Mouse (Mus musculus) bone marrow macrophage, adult 2 months (primary cell): ENCODE results near the gene Ttc28. TPM values are rescaled to one million over a fixed set of nuclear protein-coding genes. Genes with fewer than 3 reads are reported as not detected.
A peak's percentile ranks its signal among the peaks of the same experiment; 100 is the strongest.
"Not testable (repeated sequence)": the region's sequence is repeated elsewhere in the genome, so short reads cannot be mapped to it uniquely, and the experiment has no call there.

Source experiments
- H3K27ac ChIP-seq: 2 replicates; pipeline ENCODE4 v1.5.1; 2012; ENCODE audit warnings: low read depth, low read length; ENCODE audit not compliant: insufficient read depth
- H3K4me1 ChIP-seq: 2 replicates; pipeline ENCODE4 v1.6.1; 2012; ENCODE audit warnings: low read length; ENCODE audit not compliant: control insufficient read depth, insufficient read depth
- H3K4me3 ChIP-seq: 2 replicates; pipeline ENCODE4 v1.5.1; 2012; ENCODE audit warnings: mild to moderate bottlenecking, low read length, moderate library complexity; ENCODE audit not compliant: insufficient read depth
- CTCF ChIP-seq: IDR thresholded peaks from 2 replicates; pipeline ENCODE4 v1.5.1; 2012; ENCODE audit warnings: low read depth, mild to moderate bottlenecking, low read length, moderate library complexity
- POLR2A ChIP-seq: IDR thresholded peaks from 2 replicates; pipeline ENCODE4 v1.6.1; 2012; ENCODE audit warnings: mild to moderate bottlenecking, low read depth, low read length, borderline replicate concordance
- polyA plus RNA-seq: library from polyadenylated mRNA; stranded (reverse); fragments of >200 nt; gene quantifications from 2 replicates; pipeline ENCODE4 v1.2.4, GENCODE M21; 2012; ENCODE audit not compliant: missing spikeins, insufficient read depth, insufficient read length

The Ttc28 gene
- polyA plus RNA-seq, 1 experiment, result 1.7 TPM

DNA sequence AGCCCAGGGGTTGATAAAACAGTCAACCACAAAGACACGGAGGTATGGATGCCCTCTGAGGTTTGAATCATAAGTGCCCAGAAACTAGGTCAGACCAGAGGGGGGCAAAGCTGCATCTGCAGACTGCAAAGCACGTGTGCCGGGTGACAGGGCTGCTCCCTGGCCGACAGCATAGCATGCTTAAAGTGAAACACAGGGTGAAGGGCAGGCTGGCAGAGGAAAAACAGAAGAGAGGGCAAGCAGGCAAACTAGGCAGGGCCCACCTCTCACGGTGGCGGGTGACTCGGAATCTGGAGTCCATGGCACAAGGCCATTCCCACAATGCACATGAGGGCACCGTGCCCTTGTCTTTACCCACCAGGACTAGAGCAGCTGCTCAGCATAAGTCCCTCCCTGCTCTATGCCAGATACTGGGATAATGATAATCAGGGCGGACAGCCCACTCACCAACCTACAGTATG lies 357.6 kb downstream of the Ttc28 start:
- Histone ChIP-seq H3K4me1 (peaks cover 5% of the 10 kb centered on the region; the same call in 1 of the 2 replicates), H3K4me3 (no peak overlapping the region), H3K27ac (no peak overlapping the region)
- TF ChIP-seq CTCF, result no peak
- TF ChIP-seq POLR2A, result no peak

DNA sequence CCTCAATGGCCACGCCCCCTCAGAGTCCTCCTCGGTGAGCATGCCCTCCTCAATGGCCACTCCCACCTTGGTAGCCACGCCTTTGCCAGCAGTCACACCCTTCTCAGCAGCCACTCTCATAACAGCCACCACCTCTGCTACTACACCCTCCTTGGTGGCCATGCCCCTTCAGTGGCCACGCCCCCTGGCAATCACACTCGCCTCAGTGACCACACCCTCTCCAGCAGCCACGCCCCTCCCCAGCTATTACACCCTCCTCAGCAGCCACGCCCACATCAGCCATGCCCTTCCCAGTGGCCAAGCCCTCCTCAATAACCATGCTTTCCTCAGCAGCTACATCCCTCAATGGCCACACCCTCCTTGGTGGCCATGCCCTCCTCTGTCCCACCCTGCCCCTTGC lies 359.6 kb downstream of the Ttc28 start:
- Histone ChIP-seq H3K27ac (no peak overlapping the region), H3K4me1 (peaks cover 5% of the 10 kb centered on the region; the same call in 1 of the 2 replicates), H3K4me3 (no peak overlapping the region)
- TF ChIP-seq CTCF, result no peak
- no peak for TF ChIP-seq POLR2A

DNA sequence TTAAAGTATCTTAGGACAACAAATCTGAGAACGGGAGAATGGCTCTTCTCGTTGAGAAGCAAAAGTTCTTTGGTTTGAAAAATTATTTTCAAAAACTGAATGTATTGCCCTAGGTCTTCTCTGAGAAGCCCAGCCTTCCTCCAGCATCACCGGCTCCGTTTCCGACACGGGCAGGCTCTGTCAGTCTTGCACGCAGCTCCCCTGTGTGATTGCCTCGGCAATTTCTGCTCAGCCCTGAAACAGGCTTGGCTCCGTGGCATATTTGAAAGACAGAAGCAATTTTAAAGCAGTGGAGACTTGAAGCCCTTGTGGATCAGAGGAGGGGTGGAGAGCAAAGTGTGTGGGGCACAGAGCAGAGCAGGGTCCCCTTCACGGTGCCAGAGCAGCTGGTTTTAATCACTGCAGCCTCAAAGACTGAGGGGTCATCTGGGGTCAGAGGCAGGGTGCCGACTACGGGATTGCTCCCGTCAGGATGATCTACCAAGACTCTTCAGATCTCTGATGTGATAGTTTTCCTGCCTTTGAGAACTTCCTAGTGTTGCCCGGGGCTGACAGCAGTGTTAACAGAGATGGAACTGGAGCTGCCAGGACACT lies 363.9 kb downstream of the Ttc28 start:
- Histone ChIP-seq H3K4me1 (no peaks in the 10 kb centered on the region), H3K4me3 (no peak overlapping the region), H3K27ac (no peak overlapping the region)
- TF ChIP-seq POLR2A, result no peak
- no peak for TF ChIP-seq CTCF

DNA sequence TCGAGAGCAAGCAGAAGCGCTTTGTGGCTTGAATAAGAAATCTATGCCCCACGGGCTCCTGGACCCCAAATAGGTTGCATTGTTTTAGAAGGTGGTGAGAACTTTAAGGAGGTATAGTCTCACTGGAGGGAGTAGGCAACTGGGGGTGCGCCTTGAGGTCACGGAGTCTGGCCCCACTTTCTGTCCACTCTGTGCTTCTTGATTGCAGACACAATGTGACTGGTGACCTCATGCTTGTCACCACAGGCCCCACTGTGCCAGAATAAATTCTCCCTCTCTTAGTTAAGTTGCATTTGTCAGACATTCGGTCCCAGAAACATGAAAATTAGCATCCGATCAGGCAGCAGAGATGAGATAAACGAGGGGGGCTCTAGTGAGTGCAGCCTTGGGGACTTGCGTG lies 364.5 kb downstream of the Ttc28 start:
- H3K27ac ChIP-seq, result no peak overlapping the region
- no peak for TF ChIP-seq CTCF
- TF ChIP-seq POLR2A, result no peak
- H3K4me1 ChIP-seq, result no peaks in the 10 kb centered on the region
- no peak overlapping the region for H3K4me3 ChIP-seq

DNA sequence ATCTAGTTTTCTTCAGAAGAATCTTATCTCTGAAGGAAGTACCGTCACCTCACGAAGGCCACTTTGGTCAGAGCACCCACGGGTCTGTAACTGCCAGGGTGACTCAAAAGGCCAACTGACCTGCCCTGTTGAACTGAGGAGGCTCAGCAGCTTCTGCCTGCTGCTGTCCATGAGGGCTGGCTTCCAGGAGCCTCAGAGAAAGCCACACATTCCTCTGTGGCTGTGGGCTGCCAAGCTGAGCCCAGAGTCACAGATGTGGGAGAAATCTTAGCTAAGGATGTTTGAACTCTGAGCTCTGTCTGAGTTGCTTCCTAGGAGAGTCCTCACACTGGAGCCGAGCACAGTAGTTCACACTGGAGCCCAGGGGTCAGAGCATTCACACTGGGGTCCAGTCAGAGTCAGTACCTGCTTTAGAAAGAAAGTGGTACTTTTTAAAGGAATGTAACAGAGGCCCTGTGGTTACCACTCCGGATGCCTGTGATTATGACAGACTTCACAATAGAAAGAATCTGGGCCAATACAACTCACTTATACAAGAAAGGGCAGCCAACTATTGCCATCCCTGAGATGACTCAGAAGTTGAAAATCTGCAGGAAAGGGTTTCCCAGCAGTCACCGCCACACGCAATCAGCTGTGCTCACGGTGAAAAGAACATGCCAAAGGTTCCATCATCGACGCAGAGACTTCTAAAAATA lies 368.1 kb downstream of the Ttc28 start:
- Histone ChIP-seq H3K4me3 (no peak overlapping the region), H3K27ac (no peak overlapping the region), H3K4me1 (no peaks in the 10 kb centered on the region)
- TF ChIP-seq CTCF, result no peak

DNA sequence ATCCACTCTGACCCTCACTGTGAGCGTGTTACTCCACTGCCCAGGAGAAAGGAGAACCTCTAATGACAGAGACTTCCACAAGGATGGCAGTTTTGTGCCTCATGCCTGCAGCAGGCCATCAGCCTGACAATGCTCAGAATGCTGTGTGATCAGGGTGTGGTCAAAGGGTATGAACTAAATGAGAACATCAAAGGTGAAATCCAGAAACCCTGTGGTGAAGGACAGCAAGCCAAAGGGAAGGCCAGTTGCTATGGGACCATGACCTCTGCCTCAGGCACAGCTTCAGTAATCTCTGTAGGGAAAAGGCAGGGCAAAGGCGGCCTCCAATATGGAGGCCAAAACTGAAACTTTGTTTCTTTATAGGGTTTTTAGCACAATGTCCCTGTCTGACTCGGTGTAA lies 372.5 kb downstream of the Ttc28 start:
- H3K27ac ChIP-seq, result no peak overlapping the region
- H3K4me1 ChIP-seq, result no peaks in the 10 kb centered on the region
- no peak overlapping the region for H3K4me3 ChIP-seq
- TF ChIP-seq POLR2A (no peak), CTCF (no peak)

DNA sequence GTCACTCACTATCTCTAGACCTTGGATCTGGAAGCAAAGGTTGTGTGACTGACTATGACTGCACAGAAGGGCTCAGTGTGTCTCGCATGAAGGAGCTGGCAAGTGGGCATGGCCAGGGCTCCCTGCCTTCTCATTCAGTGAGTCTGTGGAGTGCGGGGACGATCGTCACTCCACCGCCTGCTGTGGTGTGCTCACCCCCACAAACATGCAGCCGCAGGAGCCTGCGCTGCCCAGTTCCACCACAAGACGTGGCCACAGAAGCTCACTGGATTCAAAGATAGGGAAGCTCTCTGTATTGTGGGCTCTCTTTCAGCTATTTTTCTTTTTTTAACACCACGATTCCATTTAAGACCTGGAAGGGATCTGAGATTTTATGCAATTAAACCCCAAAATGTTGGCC lies 374.8 kb downstream of the Ttc28 start:
- Histone ChIP-seq H3K4me1 (no peaks in the 10 kb centered on the region), H3K4me3 (no peak overlapping the region), H3K27ac (no peak overlapping the region)
- TF ChIP-seq CTCF, result no peak
- TF ChIP-seq POLR2A, result no peak

DNA sequence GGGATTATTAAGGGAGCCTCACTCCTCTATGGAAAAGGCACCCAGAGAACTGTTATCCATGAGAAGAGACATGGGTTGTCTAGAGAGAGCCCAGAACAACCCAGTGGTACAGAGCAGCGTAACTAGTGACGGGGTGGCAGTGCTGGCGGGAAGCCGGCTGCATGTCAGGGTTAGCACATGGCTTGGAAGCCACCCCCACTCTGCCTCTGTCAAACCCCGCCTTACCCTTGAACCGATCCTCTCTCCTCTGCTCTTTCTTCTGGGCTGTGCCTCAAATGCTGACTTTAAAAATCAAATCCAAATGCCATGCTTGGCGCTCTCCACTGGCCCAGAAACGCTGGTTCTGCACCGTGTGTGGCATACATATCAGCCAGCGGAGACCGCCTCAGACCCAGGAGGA lies 375.2 kb downstream of the Ttc28 start:
- H3K4me1 ChIP-seq, result no peaks in the 10 kb centered on the region
- TF ChIP-seq POLR2A (no peak), CTCF (no peak)
- no peak overlapping the region for H3K27ac ChIP-seq
- H3K4me3 ChIP-seq, result no peak overlapping the region

DNA sequence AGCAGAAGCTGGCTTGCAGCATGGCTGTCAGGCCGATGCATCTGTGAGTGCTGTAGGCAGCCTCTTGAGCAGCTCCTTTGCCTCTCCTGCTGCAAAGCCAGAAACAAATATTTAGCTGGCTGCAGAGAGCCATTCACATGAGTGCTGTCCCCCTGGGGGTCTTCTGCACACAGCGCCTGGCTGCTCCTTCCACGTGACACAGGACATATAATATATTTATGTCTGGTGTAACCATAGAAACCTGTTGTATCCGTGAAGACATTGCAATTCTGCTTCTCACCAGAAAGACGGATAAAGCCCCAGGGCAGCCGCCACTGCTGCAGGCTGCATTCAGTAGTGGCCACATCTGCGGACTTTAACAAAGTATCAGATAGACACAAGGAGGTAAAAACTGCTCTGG lies 376.6 kb downstream of the Ttc28 start:
- Histone ChIP-seq H3K4me1 (no peaks in the 10 kb centered on the region), H3K4me3 (no peak overlapping the region), H3K27ac (no peak overlapping the region)
- TF ChIP-seq CTCF (no peak), POLR2A (no peak)

DNA sequence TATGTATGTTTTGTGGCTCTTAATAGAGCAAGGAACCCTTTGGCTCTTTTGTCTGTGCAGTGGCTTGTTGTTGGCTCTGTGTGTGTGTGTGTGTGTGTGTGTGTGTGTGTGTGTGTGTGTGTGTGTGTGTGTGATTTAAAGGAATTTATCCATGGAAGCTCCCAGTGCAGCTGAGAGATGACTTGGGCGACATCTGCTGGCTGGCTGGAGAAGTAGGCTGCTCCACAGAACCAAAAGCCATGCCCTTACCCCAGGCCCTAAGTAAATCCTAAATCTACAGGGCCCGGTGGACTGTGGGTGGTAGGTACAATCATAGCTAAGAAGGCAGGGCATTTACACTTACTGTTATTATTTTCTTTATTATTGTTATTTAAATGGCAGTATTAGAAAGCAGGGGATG lies 377.5 kb downstream of the Ttc28 start:
- no peak for TF ChIP-seq POLR2A
- TF ChIP-seq CTCF, result peak; percentile 60
- Histone ChIP-seq H3K4me3 (no peak overlapping the region), H3K27ac (no peak overlapping the region), H3K4me1 (no peaks in the 10 kb centered on the region)

DNA sequence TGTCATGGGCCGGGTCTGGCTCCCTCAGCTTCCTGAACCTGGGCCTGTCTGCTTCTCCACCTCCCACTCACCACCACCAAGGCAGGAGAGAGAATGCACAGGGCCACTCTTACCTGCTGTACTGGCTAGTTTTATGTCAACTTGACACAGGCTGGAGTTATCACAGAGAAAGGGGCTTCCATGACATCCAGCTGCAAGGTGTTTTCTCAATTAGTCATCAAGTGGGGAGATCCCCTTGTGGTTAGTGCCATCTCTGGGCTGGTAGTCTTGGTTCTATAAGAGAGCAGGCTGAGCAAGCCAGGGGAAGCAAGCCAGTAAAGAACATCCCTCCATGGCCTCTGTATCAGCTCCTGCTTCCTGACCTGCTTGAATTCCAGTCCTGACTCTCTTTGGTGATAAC lies 381.6 kb downstream of the Ttc28 start:
- H3K27ac ChIP-seq, H3K4me1 ChIP-seq, H3K4me3 ChIP-seq: not testable (repeated sequence)
